Mouse (Mus musculus) erythroblast, embryonic 14.5 days (primary cell): ENCODE measurements around the gene Xbp1.

Source experiments
- GATA1 ChIP-seq: IDR thresholded peaks from 2 replicates; pipeline ENCODE4 v1.6.1; 2012; ENCODE audit warnings: low read length, inconsistent platforms, mixed read lengths
- TAL1 ChIP-seq: IDR thresholded peaks from 3 replicates; pipeline ENCODE4 v1.6.1; 2012; ENCODE audit warnings: low read length, inconsistent platforms, mixed read lengths

GRCm38 (mm10) chr11:5476806-5477205, 43.7 kb upstream of the Xbp1 start:
- TF ChIP-seq TAL1: no peak
- no peak for TF ChIP-seq GATA1
